Mouse (Mus musculus): ENCODE results near the gene Hoxc11.

The Hoxc11 gene

GRCm38 (mm10) chr15:102980352-102980751 is 26.1 kb downstream of the Hoxc11 start:
- DNase-seq (ENCODE audit: extremely low read depth, insufficient read length, low spot score): no peak

- DNase-seq (ENCODE audit: extremely low read depth, insufficient read length, low spot score): peak; percentile 72
These were observed 26.7 kb downstream of the Hoxc11 start for GRCm38 (mm10) chr15:102980912-102981311.

- peak; percentile 87 for DNase-seq (ENCODE audit: extremely low read depth, insufficient read length, low spot score)
These were observed 27.4 kb downstream of the Hoxc11 start for GRCm38 (mm10) chr15:102981379-102982288.

GRCm38 (mm10) chr15:102983716-102984115 is 29.5 kb downstream of the Hoxc11 start:
- no peak for DNase-seq (ENCODE audit: extremely low read depth, insufficient read length, low spot score)

- no peak for DNase-seq (ENCODE audit: extremely low read depth, insufficient read length, low spot score)
These were observed 30.3 kb downstream of the Hoxc11 start for GRCm38 (mm10) chr15:102984521-102984920.

GRCm38 (mm10) chr15:102984925-102985324 is 30.7 kb downstream of the Hoxc11 start:
- no peak for DNase-seq (ENCODE audit: extremely low read depth, insufficient read length, low spot score)

- peak; percentile 69 for DNase-seq (ENCODE audit: extremely low read depth, insufficient read length, low spot score)
These were observed 33.1 kb downstream of the Hoxc11 start for GRCm38 (mm10) chr15:102987124-102987833.

GRCm38 (mm10) chr15:102988078-102988477 is 33.9 kb downstream of the Hoxc11 start:
- DNase-seq (ENCODE audit: extremely low read depth, insufficient read length, low spot score): no peak

GRCm38 (mm10) chr15:102990461-102991397 is 36.5 kb downstream of the Hoxc11 start, which contains the start of gene Hoxc8:
Gene Hoxc8, plus strand, starts transcription at chr15:102990607.
- no peak for DNase-seq (ENCODE audit: extremely low read depth, insufficient read length, low spot score)

GRCm38 (mm10) chr15:102991782-102992181 is 37.6 kb downstream of the Hoxc11 start:
- DNase-seq (ENCODE audit: extremely low read depth, insufficient read length, low spot score): no peak

GRCm38 (mm10) chr15:102992206-102992605 is 38.0 kb downstream of the Hoxc11 start:
- DNase-seq (ENCODE audit: extremely low read depth, insufficient read length, low spot score): no peak

GRCm38 (mm10) chr15:102992863-102993262 is 38.6 kb downstream of the Hoxc11 start:
- no peak for DNase-seq (ENCODE audit: extremely low read depth, insufficient read length, low spot score)

GRCm38 (mm10) chr15:102996548-102996947 is 42.3 kb downstream of the Hoxc11 start:
- no peak for DNase-seq (ENCODE audit: extremely low read depth, insufficient read length, low spot score)

GRCm38 (mm10) chr15:102997431-102997830 is 43.2 kb downstream of the Hoxc11 start:
- no peak for DNase-seq (ENCODE audit: extremely low read depth, insufficient read length, low spot score)

- DNase-seq (ENCODE audit: extremely low read depth, insufficient read length, low spot score): peak; percentile 67
These were observed 43.7 kb downstream of the Hoxc11 start, which contains the start of gene Hoxc6 for GRCm38 (mm10) chr15:102997939-102998355. Gene Hoxc6, plus strand, starts transcription at chr15:102998257.

- DNase-seq (ENCODE audit: extremely low read depth, insufficient read length, low spot score): no peak
These were observed 44.5 kb downstream of the Hoxc11 start for GRCm38 (mm10) chr15:102998608-102999182.

GRCm38 (mm10) chr15:102999183-102999831 is 45.1 kb downstream of the Hoxc11 start:
- DNase-seq (ENCODE audit: extremely low read depth, insufficient read length, low spot score): peak; percentile 92

GRCm38 (mm10) chr15:102999955-103000354 is 45.7 kb downstream of the Hoxc11 start:
- no peak for DNase-seq (ENCODE audit: extremely low read depth, insufficient read length, low spot score)

GRCm38 (mm10) chr15:103000501-103000901 is 46.3 kb downstream of the Hoxc11 start:
- DNase-seq (ENCODE audit: extremely low read depth, insufficient read length, low spot score): no peak

GRCm38 (mm10) chr15:103001370-103001769 is 47.1 kb downstream of the Hoxc11 start:
- no peak for DNase-seq (ENCODE audit: extremely low read depth, insufficient read length, low spot score)

Data from 3134 (cell line).